Mouse (Mus musculus): ENCODE data around the gene Cyp2w1.

- TF ChIP-seq CTCF (IDR thresholded peaks at IDR 0.05) (peak; percentile 96), EP300 (IDR thresholded peaks at IDR 0.05; ENCODE audit: insufficient read depth, low read depth, low read length) (peak; percentile 60; the same call in 1 of the 2 replicates)
Measured at GRCm38 (mm10) chr5:139355235-139355772, 2.9 kb downstream of the Cyp2w1 start.

All from heart, adult 2 months (tissue).